Mouse (Mus musculus) NIH3T3 (cell line): ENCODE data around the gene Ttc30a2.
"Not testable (repeated sequence)": the region's sequence is repeated elsewhere in the genome, so short reads cannot be mapped to it uniquely, and the experiment has no call there.

ENCODE experiments used
- DNase-seq: peaks from one replicate; pipeline ENCODE4 v3.0.0-alpha.2; 2012; ENCODE audit warnings: low read depth

The Ttc30a2 gene

DNA sequence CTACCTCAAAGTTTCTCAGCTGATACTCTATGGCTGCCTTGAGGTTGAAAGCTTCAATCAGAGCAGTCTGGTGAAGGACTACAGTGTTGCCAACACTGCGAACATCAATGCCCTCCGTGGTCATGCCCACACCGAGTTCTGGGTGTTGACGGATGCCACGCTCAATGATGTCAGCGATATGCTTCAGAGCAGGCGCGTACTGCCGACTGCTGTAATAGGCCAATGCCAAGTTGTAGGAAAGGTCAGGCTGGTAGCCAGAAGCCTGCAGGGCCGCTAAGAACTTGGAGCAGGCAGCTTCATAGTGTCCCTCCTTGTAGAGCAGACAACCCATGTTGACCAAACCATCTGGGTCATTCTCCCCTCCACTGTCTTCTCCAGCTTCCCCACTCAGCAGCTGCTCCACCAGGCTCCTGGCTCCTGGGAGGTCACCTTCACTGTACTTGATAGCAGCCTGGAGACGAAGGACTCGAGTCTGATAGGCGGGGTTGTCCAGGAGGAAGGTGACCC, 3.0 kb upstream of the Ttc30a2 start:
- DNase-seq: not testable (repeated sequence)

DNA sequence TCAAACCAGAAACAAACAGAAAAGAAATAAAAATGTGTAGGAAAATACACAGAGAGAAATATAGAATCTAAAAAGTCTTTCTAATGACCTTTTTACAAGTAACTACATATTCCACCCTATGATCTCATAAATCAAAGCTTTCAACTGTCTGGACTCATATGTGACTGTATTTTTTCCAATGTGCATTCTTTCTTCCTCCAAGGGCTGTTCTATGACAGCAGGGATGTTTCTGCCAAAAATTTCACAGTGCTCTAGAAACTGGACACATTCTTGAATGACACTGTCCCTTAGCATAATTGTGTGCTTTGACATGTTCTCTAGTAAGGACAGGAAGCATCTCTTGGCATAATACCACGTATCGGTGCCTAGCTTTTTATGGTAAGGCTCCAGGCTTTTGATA, 1.9 kb downstream of the Ttc30a2 start:
- not testable (repeated sequence) for DNase-seq

DNA sequence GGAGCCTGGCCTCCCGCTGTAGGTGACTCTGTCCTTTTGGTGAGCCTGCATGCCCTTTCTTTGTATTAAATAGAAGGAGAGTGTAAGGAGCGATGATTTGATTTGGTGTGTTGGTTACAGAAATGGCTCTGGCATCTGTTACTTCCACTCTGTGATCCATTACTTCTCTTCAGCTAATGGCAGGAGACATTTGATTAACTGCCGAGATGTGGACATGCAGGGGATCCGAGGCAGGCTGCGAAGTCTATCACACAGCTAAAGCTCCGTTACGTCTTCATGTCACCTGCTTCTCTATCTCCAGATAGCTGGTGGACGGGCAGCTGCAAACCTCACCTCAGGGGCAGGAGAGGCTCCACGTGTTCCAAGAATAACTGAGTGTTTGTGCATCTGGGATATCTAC, 3.8 kb downstream of the Ttc30a2 start:
- DNase-seq: no peak

DNA sequence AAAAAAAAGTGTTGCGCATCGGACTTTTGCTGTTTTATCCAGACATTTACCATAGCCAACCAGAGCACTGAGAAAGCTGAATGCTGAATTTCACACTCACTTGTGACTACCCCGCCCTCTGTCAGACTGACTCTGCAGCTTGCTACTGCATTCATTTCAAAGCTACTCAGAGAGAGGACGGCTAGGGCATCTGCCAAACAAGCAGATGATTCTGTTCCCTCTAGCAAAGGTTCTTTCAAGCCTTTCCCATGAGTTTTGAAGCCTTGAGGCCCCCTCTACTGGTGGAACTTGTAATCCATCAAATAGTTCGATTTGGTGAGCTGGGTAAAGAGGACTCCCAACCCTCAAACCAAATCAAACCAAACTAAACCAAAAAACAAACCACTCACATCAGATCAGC, 13.0 kb downstream of the Ttc30a2 start:
- peak; percentile 89 for DNase-seq

DNA sequence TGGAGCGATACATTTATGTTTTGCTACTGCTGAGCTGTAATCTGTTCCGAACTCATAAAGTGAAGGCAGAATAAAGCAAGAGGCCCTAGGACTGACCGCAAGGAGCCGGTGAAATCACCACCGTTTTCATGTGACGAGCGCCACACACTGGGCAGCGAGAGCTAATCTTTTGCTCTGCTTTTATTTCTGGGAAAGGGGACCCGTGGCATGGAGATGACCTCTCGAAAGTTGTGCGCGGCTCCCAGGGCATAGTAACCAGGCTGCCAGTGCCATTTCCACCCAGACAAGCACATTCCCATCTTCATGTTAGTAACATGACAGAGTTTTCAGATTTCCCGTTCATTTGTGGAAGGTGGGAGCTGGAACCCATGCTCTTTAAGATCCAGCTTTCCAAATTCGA, 13.5 kb downstream of the Ttc30a2 start:
- peak; percentile 68 for DNase-seq

DNA sequence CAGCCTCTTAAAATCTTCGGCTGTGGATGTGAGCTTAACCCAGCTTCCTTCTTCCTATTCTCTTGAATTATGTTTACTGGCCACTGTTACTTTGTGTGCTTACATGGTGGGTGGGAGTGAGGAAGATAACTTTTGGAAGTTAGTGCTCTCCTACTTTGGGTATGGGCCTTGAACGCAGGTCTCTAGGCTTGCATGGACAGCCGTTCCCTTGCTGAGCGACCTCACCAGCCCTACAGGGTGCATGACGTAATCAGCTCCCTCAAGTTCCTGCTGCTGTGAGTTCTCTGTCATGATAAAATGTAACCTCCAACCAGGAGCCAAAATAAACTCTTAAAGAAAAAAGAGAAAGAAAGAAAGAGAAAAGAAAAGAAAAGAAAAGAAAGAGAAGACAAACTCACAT, 13.9 kb downstream of the Ttc30a2 start:
- peak; percentile 34 for DNase-seq

DNA sequence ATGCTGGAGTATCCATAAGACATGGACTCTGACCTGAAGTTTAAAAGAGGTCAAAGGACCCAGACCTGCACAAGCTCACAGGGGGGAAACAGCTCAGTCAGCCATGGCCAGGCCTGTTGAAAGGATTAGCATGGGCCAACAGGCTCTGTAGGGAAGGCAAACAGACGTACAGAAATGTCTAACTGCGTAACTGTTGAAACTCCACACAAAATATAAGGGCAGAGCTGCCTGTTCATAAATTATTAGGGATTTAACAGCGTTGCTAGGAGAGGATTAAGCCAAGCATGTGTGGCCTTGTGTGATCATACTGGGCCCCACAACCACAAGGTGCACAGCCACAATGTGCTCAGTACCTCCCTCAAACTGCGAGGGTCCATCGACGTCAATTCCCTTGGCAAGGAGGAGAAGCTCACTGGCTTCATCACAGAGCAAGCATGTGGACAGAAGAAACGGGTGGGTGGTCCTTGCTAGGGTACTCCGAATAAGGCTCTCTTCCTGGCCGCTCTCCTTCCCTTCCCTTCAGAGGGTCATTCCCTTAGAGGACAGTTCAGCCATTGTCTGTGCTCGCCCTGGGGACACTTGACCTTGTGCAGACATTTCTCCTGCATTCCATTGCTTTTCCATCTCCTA, 14.6 kb downstream of the Ttc30a2 start:
- no peak for DNase-seq

DNA sequence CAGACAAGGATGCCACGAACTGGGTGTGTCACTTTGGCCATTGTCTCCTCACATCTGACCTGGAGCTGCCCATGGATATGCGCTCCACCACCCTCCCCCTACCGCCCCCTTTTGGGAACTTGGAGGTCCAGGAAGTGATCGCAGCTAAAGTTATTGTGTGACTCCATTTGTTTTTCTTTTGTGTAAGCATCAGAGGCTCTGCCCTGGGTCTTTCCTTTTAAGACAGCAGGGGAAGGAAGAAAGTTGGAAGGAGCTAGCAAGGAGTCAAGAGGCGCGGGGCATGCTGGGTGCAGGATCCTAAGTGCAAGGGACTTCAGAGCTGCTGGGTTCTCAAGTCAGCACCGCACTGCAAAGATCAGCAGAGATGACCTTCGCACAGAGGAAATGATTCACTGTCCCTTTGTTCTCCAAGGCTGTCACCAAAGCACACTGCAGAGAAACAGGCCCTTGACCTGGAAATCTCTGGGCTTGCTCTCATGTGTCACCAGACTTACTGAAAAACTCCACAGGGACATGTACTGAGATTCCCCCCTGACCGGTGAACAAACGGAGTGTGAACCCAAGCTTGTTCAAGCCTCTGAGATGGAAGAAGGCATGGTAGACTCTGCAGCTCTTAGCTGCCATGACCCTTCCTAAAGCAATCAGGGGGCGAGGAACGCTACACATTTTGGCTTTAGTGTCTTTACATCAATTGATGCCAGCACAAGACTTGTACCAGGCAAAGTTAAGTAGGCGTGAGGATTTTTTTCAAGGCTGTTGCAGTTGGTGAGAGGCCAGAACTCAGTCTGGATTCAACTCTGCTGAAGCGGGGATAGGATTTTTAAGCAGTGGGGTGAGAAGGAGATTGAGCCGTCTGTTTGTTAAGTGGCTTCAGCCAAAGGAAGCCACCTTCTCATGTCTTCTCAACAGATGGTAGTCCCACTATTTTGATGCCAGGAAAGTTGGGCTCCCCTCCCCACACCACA, 17.3 kb downstream of the Ttc30a2 start:
- no peak for DNase-seq

DNA sequence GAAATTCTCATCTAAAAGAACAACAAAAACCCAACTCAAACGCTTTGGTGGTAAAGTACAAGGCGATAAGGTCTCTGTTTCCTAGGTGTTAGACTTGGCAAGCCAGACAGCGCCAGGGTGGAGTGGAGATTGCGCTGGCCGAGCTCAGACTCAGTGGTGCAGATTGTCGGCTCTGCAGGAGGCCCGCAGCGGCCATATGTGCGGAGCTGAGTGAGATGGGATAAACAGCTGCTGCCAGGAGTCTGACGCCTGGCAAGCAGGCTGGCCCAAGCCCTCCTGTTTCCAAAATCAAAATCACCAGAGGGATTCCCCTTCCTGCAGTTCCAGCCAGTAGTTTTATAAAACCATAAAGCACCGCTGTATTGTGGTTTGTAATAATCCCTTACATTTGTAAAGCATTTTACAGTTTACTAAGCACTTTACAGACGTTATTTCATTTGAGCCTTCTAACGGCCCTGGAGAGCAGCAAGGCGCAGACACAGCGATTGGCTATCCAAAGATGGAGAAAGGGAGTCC, 18.1 kb downstream of the Ttc30a2 start:
- no peak for DNase-seq

DNA sequence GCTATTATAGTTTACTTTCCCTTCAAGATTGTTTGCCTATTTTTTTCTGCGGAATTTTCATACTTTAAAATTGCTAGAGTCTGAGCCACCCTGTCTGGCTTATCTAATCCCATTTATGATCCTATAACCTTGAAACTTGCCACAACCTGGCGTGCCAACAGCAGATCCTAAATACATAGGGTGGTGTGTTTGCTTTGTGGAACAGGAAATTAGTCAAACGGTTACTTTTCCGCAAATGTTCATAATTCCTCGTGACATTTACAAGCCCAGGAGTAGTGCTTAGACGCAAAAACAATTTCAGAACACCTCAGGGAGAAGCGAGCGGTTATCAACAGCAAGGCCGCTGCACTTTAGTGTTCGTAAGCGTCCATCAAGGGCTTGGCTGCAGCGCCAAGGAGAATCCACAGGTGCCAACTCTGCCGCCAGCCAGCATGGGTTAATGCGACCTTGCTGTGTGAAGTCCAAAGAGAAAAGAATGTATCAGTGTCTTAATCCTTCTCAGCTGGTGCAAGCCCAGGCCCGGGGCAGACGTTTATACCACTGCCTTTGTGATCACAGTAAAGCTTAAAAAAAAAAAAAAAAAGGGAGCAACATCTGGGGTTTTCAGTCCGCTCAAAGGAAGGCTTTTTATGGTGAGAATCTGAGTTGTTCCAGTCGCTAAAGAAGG, 18.7 kb downstream of the Ttc30a2 start:
- no peak for DNase-seq

DNA sequence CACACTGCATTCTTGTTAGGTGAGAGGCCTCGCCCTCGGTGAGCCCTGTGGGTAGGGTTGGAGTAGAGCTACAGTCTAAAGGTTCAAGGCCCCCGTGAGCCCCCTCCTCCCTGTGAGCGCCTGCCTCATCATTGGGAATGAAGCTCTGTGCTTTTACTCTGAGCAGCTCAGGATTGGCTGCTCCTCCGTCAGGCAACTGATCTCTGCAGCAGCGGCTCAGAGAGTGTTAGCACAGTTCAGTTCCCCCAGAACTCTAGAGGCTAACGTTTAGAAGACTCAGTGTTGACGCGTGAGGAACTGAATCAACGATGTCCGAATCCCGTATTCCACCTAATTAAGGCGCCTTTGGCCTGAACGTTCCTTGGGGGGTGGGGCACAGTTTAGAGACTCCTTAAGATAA, 22.3 kb downstream of the Ttc30a2 start:
- DNase-seq: no peak

DNA sequence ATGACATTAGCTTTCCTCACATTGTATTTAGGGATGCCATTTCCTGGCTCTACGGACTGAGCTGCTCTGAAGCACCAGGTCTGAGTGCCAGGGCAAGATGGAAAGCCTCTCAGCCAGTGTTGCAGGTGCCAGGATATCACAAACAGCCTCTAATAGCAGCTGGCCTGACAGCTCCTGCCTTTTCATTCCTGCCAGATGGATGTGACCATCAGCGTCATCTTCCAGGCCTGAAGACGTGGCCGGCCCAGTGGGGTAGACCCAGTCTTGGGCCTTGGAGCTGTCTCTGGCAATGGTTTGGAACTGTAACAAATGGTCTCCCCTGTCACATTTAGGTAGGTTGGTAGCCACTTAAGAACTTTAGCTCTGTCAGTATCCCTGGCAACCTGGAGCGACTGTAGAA, 24.6 kb downstream of the Ttc30a2 start:
- no peak for DNase-seq

DNA sequence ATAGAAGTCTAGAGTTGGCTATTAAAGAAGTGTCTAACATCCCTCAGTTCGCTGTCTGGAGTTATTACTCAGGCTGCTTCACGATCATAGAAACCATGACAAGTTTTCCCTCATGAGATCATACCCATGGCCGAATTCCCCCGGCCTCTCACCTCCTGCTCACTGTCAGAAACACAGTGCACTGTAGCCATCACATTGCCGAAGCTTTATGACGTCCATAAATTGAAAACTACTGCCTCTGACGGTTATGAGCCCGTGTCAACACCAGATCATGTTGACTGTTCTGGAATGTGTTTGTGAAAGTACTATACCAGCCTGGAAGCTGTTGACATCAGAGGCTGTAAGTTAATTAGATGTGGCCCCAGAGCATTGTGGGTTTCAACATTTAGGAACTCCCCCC, 27.3 kb downstream of the Ttc30a2 start:
- DNase-seq: no peak

DNA sequence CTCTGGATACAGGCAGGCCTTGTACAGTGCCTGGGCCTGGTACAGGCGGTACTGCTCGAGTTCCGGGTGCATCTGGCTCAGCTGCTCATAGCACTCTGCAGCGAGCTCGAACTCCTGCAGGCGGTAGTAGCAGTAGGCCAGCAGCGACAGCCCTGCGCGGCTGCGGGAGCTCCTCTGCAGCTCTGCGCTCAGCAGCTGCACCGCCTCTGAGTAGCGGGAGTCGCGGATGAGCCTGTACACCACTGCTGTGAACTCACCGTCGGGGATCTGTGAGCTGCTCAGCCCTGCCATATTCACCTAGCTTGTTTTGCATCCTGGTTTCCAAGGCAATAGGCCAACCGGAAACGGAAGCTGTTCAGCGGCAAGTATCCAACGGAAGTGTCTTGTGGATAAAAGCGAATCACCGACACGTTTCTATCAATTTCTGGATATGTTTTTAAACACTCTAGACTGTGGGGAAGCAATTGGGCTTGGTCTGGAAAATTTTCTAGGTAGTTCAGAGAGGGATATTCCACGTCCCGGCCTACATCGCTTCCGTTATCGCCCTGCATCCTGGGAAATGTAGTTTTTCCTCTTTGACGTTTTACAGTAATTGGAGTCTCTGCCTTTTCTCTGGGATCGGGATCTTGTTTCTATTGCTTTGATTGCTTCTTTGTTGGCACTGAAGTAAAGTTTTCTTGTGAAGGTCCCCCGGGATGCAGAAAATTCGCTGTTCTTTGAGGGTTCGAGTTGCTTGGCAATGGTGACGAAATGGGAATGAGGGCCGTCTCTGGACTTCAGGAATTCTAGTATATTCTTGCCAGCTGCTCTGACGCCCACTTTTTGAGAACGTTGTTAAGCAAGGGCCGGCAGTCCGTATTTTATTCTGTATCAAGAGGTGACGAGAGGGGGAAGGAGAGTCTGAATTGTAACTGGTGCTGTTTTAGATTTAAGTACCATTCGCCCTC, 39.6 kb downstream of the Ttc30a2 start, which contains the start of gene Ttc30b:
TSS of gene Ttc30b (minus strand) at position 469 of the 947 bp plus-strand sequence.
- peak; percentile 89 for DNase-seq

DNA sequence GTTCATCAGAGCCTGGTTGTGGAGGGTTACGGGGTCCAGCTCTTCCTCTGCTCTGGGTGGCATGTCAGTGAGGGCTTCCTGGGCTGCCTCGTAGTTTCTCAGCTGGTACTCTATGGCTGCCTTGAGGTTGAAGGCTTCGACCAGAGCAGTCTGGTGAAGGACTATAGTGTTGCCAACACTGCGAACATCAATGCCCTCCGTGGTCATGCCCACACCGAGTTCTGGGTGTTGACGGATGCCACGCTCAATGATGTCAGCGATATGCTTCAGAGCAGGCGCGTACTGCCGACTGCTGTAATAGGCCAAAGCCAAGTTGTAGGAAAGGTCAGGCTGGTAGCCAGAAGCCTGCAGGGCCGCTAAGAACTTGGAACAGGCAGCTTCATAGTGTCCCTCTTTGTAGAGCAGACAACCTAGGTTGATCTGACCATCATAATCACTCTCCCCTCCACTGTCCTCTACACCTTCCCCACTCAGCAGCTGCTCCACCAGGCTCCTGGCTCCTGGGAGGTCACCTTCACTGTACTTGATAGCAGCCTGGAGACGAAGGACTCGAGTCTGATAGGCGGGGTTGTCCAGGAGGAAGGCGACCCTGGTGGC, 40.4 kb downstream of the Ttc30a2 start:
- not testable (repeated sequence) for DNase-seq

DNA sequence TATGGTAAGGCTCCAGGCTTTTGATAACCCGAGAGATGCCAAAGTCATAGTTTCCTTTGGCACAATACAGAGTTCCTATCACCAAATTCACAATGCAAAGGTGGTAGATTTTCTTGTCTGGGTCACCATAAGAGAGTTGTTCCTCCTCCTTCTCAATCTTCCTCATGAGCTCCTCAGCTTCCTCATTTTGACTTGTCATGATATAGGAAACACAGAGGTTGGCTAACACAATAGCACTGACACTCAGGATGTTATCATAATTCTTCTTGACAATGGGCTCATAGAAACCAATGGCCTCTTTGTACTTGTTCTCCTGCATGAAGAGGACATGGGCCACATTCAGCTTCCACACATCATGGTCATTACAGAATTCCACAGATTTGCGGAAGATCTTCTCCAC, 41.3 kb downstream of the Ttc30a2 start:
- DNase-seq: not testable (repeated sequence)

DNA sequence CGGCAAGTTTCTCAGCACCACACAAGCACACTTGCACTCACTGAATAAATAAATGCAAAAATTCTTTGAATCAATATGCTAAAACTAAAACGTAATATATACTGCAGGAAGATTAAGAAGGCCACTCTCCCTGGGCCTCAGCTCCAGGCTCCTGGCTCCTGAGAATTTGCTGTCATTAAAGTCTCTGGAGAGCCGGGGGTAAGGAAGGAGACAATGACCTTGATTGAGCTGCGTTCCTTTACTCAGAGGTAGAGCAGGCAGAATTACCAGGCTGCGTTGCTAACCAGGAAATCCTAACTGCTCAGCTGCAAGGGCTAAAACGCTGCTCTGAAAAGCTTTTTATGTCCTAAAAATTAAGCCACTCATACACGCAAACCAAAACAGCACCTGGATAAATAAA, 44.4 kb downstream of the Ttc30a2 start:
- DNase-seq: no peak

DNA sequence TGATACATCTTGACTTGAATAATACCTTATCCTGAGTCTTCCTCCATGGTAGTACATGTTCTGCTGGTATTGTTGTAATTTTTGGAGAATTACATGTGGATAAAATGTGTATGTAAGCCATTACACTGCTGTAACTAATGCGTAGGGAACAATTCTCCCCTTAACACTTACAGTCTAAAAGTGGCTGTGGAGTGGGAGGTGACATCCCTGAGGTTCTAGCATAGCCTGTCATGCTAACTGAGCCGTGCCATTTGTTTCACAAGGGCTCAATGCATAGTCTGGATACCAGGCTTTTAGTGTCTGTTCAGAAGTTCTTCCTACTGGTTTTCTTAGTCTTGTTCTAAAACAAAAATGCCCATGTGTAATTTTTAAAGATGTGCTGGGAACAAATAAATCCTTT, 47.0 kb downstream of the Ttc30a2 start:
- no peak for DNase-seq

DNA sequence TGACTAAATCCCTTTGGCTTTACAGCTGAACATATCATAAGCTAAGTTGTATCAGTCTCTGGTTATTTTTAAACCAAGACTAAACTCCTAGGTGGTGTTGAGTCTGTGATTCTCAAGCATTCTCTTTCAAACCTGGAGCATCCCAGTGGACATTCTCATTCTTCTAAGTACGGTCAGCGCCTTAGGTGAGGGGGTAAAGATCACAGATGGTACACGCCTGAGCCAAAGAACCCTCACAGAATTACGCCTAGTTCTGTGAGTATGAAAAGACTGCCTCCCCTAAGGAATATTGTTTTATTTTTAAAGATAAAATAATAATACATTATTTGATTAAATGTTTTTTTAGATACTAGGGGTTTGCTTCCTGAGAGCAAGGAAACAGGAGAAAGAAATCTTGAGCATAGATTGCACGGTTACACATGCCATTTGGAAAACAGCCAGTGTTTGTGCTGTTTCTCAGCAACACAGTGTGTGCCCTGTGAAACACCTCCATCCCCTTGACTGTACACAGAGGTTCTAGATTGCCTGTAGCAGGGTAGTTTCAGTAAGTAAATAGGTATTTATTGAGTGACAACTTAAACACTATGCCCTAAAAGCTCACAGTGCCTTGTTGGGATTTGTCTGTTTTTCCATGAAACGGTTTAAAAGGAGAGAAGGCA, 48.1 kb downstream of the Ttc30a2 start:
- no peak for DNase-seq

DNA sequence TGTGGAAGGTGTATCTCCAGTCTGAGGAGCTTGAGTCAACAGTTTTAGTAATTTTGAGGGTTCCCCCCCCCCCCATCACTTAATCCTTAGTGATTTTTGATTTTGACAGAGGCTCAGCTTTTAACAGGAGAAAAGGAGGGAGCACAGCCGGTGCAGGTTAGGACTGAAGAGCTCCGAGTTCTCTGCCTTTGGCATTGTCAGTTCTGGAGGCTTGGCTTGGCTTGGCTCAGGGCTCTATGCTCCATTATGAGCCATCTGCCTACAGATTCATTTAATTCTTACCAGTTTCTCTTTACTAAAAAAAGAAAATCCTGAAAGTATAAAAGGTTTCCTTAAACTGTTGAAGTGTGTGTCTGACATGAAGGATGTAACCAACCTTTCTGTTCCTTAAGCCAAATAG, 48.8 kb downstream of the Ttc30a2 start:
- DNase-seq: no peak
